ENCODE assay signal across 9 mouse cellular contexts in the genomic region with DNA sequence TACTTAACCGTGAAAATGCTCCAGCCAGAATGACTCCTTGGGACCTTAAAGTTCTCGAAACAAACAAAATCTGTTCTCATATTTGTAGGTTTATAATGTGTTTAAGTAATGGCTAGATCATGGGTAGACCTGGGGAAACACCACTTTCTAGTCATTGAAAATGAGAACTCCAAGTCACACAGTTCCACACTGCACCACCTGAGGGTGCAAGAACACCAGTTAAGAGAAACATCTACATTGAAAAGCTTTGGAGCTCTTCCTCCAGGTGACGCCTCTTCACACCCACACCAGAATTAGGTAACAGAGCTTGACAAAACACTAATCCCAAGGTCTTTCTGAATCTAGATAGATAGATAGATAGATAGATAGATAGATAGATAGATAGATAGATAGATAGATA.
DNase-seq lines count a peak whose midpoint lies in the region; ATAC-seq lines count a peak whose summit lies in the region.
"Had no signal": no experiment of that assay in that cellular context is flagged by ENCODE, and none has a peak within 500 bp of the region (broad histone marks: within the 10 kb centered on the region; RNA-seq: fewer than 3 reads in every experiment).

No protein-coding gene starts in this region.

- no peaks in the 10 kb centered on the region for H3K9me3 ChIP-seq in limb, embryonic 11.5 days (ENCODE audit: control insufficient read depth, low read length)
- no peaks in the 10 kb centered on the region for H3K9me3 ChIP-seq in limb, embryonic 10.5 days (replicated peaks)
- H3K9me3 ChIP-seq: embryonic facial prominence, embryonic 13.5 days; neural tube, embryonic 13.5 days had no signal

- no peak overlapping the region for H3K27ac ChIP-seq in limb, embryonic 11.5 days (replicated peaks; ENCODE audit: low read depth, low read length)
- no peak overlapping the region for H3K27ac ChIP-seq in limb, embryonic 10.5 days
- H3K27ac ChIP-seq: embryonic facial prominence, embryonic 13.5 days; neural tube, embryonic 13.5 days had no signal

- no peak overlapping the region for H3K9ac ChIP-seq in limb, embryonic 11.5 days (ENCODE audit: low read length)
- H3K9ac ChIP-seq: embryonic facial prominence, embryonic 13.5 days; neural tube, embryonic 13.5 days had no signal

- 79% methylated on average over 3 of the region's 3 CpGs for WGBS in limb, embryonic 11.5 days
- WGBS in limb, embryonic 10.5 days: 74% methylated on average over 3 of the region's 3 CpGs

- no peak overlapping the region for H3K4me3 ChIP-seq in limb, embryonic 11.5 days (ENCODE audit: low read depth, low read length)
- H3K4me3 ChIP-seq in limb, embryonic 10.5 days: no peak overlapping the region
- H3K4me3 ChIP-seq: embryonic facial prominence, embryonic 13.5 days; neural tube, embryonic 13.5 days had no signal

- DNase-seq in limb, embryonic 11.5 days (ENCODE audit: low spot score): peak; percentile 29
- no peak for DNase-seq in limb, embryonic 10.5 days (ENCODE audit: low spot score)
- peak; percentile 35 to 63 for DNase-seq in frontal cortex, postnatal 14 days (ENCODE audit: low spot score in 2 of 2)
- peak; percentile 64 for DNase-seq in layer of hippocampus, adult 9-11 months
- DNase-seq in right cerebral cortex, adult 18-20 months: peak; percentile 75
- no peak for DNase-seq in gastrocnemius, adult 8-10 months (ENCODE audit: low spot score in 2 of 2)
- DNase-seq in spleen, postnatal 10 days (ENCODE audit: low spot score in 2 of 2): no peak

- no peaks in the 10 kb centered on the region for H3K36me3 ChIP-seq in limb, embryonic 11.5 days (ENCODE audit: control insufficient read depth, insufficient read depth, low read length)
- no peaks in the 10 kb centered on the region for H3K36me3 ChIP-seq in limb, embryonic 10.5 days
- H3K36me3 ChIP-seq: embryonic facial prominence, embryonic 13.5 days; neural tube, embryonic 13.5 days had no signal

- ATAC-seq in limb, embryonic 11.5 days (ENCODE audit: insufficient number of reproducible peaks, low FRiP score, low TSS enrichment, low read depth): no peak

- H3K4me2 ChIP-seq in limb, embryonic 11.5 days (ENCODE audit: low read depth, severe bottlenecking): no peak overlapping the region
- H3K4me2 ChIP-seq: embryonic facial prominence, embryonic 13.5 days; neural tube, embryonic 13.5 days had no signal

- H3K27me3 ChIP-seq in limb, embryonic 11.5 days (ENCODE audit: control insufficient read depth, insufficient read depth, low read length): no peaks in the 10 kb centered on the region
- no peaks in the 10 kb centered on the region for H3K27me3 ChIP-seq in limb, embryonic 10.5 days (ENCODE audit: low read depth, poor library complexity, severe bottlenecking)
- H3K27me3 ChIP-seq: embryonic facial prominence, embryonic 13.5 days; neural tube, embryonic 13.5 days had no signal

- H3K4me1 ChIP-seq in limb, embryonic 11.5 days (ENCODE audit: control insufficient read depth, insufficient read depth, low read length): no peaks in the 10 kb centered on the region
- no peaks in the 10 kb centered on the region for H3K4me1 ChIP-seq in limb, embryonic 10.5 days
- H3K4me1 ChIP-seq: embryonic facial prominence, embryonic 13.5 days; neural tube, embryonic 13.5 days had no signal

Comparison
In these comparisons a context has a peak if more than half of its experiments do, and no peak if none do; other contexts are left out.
1. DNase-seq: peak in limb, embryonic 11.5 days (single experiment), frontal cortex, postnatal 14 days (2 of 2), layer of hippocampus, adult 9-11 months (single experiment) and right cerebral cortex, adult 18-20 months (single experiment); none in limb, embryonic 10.5 days (single experiment), gastrocnemius, adult 8-10 months (0 of 2) and spleen, postnatal 10 days (0 of 2).